Mouse (Mus musculus): Measurements from ENCODE around the gene Kcnc1. TPM values are rescaled to one million over a fixed set of nuclear protein-coding genes. Genes with fewer than 3 reads are reported as not detected.

Kcnc1 gene
- polyA plus RNA-seq, 1 experiment from 2014 or later, result 9.7 TPM

- Histone ChIP-seq H3K9me3 (no peaks in the 10 kb centered on the region), H3K27ac (no peak overlapping the region), H3K9ac (no peak overlapping the region), H3K4me1 (peaks cover 4% of the 10 kb centered on the region; the same call in 1 of the 2 replicates), H3K36me3 (no peaks in the 10 kb centered on the region), H3K4me2 (replicated peaks) (no peak overlapping the region), H3K27me3 (replicated peaks) (no peaks in the 10 kb centered on the region; the same call in 1 of the 2 replicates), H3K4me3 (no peak overlapping the region)
- 75% methylated on average over 5 of the region's 5 CpGs for WGBS
- ATAC-seq (ENCODE audit: low FRiP score, low read depth), result no peak
Measured at GRCm38 (mm10) chr7:46412823-46413222, 16.5 kb downstream of the Kcnc1 start.

- 68% methylated on average over 6 of the region's 6 CpGs for WGBS
- no peaks in the 10 kb centered on the region; the same call in 1 of the 2 replicates for H3K27me3 ChIP-seq (replicated peaks)
- no peak for ATAC-seq (ENCODE audit: low FRiP score, low read depth)
- no peak overlapping the region for H3K4me3 ChIP-seq
- H3K4me2 ChIP-seq (replicated peaks), result no peak overlapping the region
- no peaks in the 10 kb centered on the region for H3K9me3 ChIP-seq
- no peak overlapping the region for H3K9ac ChIP-seq
- no peak overlapping the region for H3K27ac ChIP-seq
- H3K36me3 ChIP-seq, result no peaks in the 10 kb centered on the region
- H3K4me1 ChIP-seq, result peaks cover 10% of the 10 kb centered on the region; the same call in 1 of the 2 replicates
Measured at GRCm38 (mm10) chr7:46413959-46414725, 17.8 kb downstream of the Kcnc1 start.

GRCm38 (mm10) chr7:46415818-46416425 is 19.6 kb downstream of the Kcnc1 start:
- H3K4me2 ChIP-seq (replicated peaks), result no peak overlapping the region
- ATAC-seq (ENCODE audit: low FRiP score, low read depth), result no peak
- no peaks in the 10 kb centered on the region; the same call in 1 of the 2 replicates for H3K27me3 ChIP-seq (replicated peaks)
- H3K9ac ChIP-seq, result no peak overlapping the region
- H3K36me3 ChIP-seq, result no peaks in the 10 kb centered on the region
- H3K4me1 ChIP-seq, result peaks cover 10% of the 10 kb centered on the region; the same call in 1 of the 2 replicates
- H3K27ac ChIP-seq, result no peak overlapping the region
- no peak overlapping the region for H3K4me3 ChIP-seq
- WGBS, result 77% methylated on average over 14 of the region's 14 CpGs
- H3K9me3 ChIP-seq, result no peaks in the 10 kb centered on the region

GRCm38 (mm10) chr7:46417467-46417866 is 21.2 kb downstream of the Kcnc1 start:
- no peaks in the 10 kb centered on the region for H3K9me3 ChIP-seq
- H3K27ac ChIP-seq, result no peak overlapping the region
- H3K4me1 ChIP-seq, result peaks cover 21% of the 10 kb centered on the region
- H3K36me3 ChIP-seq, result no peaks in the 10 kb centered on the region
- 84% methylated on average over 7 of the region's 7 CpGs for WGBS
- H3K27me3 ChIP-seq (replicated peaks), result no peaks in the 10 kb centered on the region; the same call in 1 of the 2 replicates
- no peak for ATAC-seq (ENCODE audit: low FRiP score, low read depth)
- H3K4me2 ChIP-seq (replicated peaks), result no peak overlapping the region
- no peak overlapping the region for H3K9ac ChIP-seq
- H3K4me3 ChIP-seq, result no peak overlapping the region

- no peak for ATAC-seq (ENCODE audit: low FRiP score, low read depth)
- 72% methylated on average over 16 of the region's 16 CpGs for WGBS
- Histone ChIP-seq H3K9me3 (no peaks in the 10 kb centered on the region), H3K9ac (no peak overlapping the region), H3K4me2 (replicated peaks) (no peak overlapping the region), H3K4me1 (peaks cover 28% of the 10 kb centered on the region), H3K27me3 (replicated peaks) (no peaks in the 10 kb centered on the region; the same call in 1 of the 2 replicates), H3K27ac (no peak overlapping the region), H3K4me3 (no peak overlapping the region), H3K36me3 (no peaks in the 10 kb centered on the region)
Measured at GRCm38 (mm10) chr7:46418102-46418622, 21.9 kb downstream of the Kcnc1 start.

- Histone ChIP-seq H3K4me2 (replicated peaks) (no peak overlapping the region), H3K36me3 (no peaks in the 10 kb centered on the region), H3K4me1 (peaks cover 27% of the 10 kb centered on the region), H3K9me3 (no peaks in the 10 kb centered on the region), H3K27ac (no peak overlapping the region), H3K4me3 (no peak overlapping the region), H3K9ac (no peak overlapping the region), H3K27me3 (replicated peaks) (no peaks in the 10 kb centered on the region)
- 59% methylated on average over 5 of the region's 5 CpGs for WGBS
- ATAC-seq (ENCODE audit: low FRiP score, low read depth), result no peak
Measured at GRCm38 (mm10) chr7:46421535-46421934, 25.2 kb downstream of the Kcnc1 start.

- Histone ChIP-seq H3K4me3 (no peak overlapping the region), H3K9me3 (no peaks in the 10 kb centered on the region), H3K4me2 (replicated peaks) (peak overlapping the region; percentile 37), H3K4me1 (peaks cover 27% of the 10 kb centered on the region), H3K9ac (no peak overlapping the region), H3K27ac (no peak overlapping the region), H3K27me3 (replicated peaks) (no peaks in the 10 kb centered on the region), H3K36me3 (no peaks in the 10 kb centered on the region)
- ATAC-seq (ENCODE audit: low FRiP score, low read depth), result peak; percentile 56
- 45% methylated on average over 8 of the region's 8 CpGs for WGBS
Measured at GRCm38 (mm10) chr7:46422052-46422763, 25.9 kb downstream of the Kcnc1 start.

- H3K4me1 ChIP-seq, result peaks cover 27% of the 10 kb centered on the region
- H3K4me2 ChIP-seq (replicated peaks), result peak overlapping the region; percentile 37
- no peaks in the 10 kb centered on the region for H3K9me3 ChIP-seq
- H3K4me3 ChIP-seq, result no peak overlapping the region
- WGBS, result 48% methylated on average over 18 of the region's 18 CpGs
- H3K36me3 ChIP-seq, result no peaks in the 10 kb centered on the region
- peak; percentile 73 for ATAC-seq (ENCODE audit: low FRiP score, low read depth)
- no peaks in the 10 kb centered on the region for H3K27me3 ChIP-seq (replicated peaks)
- no peak overlapping the region for H3K27ac ChIP-seq
- H3K9ac ChIP-seq, result no peak overlapping the region
Measured at GRCm38 (mm10) chr7:46422764-46423412, 26.6 kb downstream of the Kcnc1 start.

- no peak for ATAC-seq (ENCODE audit: low FRiP score, low read depth)
Measured at GRCm38 (mm10) chr7:46423951-46424350, 27.7 kb downstream of the Kcnc1 start.

GRCm38 (mm10) chr7:46425012-46425411 is 28.7 kb downstream of the Kcnc1 start:
- Histone ChIP-seq H3K27ac (no peak overlapping the region), H3K4me1 (peaks cover 21% of the 10 kb centered on the region), H3K9me3 (no peaks in the 10 kb centered on the region), H3K4me3 (no peak overlapping the region), H3K9ac (no peak overlapping the region), H3K27me3 (replicated peaks) (no peaks in the 10 kb centered on the region), H3K4me2 (replicated peaks) (no peak overlapping the region), H3K36me3 (no peaks in the 10 kb centered on the region)
- WGBS, result 70% methylated on average over 4 of the region's 4 CpGs
- no peak for ATAC-seq (ENCODE audit: low FRiP score, low read depth)

More at GRCm38 (mm10) chr7:46423951-46424350, 27.7 kb downstream of the Kcnc1 start:
- no peak overlapping the region for H3K4me3 ChIP-seq
- H3K9me3 ChIP-seq, result no peaks in the 10 kb centered on the region
- no peak overlapping the region for H3K9ac ChIP-seq
- H3K36me3 ChIP-seq, result no peaks in the 10 kb centered on the region
- H3K4me2 ChIP-seq (replicated peaks), result no peak overlapping the region
- H3K27ac ChIP-seq, result no peak overlapping the region
- peaks cover 21% of the 10 kb centered on the region for H3K4me1 ChIP-seq
- H3K27me3 ChIP-seq (replicated peaks), result no peaks in the 10 kb centered on the region
- 83% methylated on average over 3 of the region's 3 CpGs for WGBS

GRCm38 (mm10) chr7:46433874-46434273 is 37.6 kb downstream of the Kcnc1 start:
- no peak overlapping the region for H3K4me3 ChIP-seq
- H3K27me3 ChIP-seq (replicated peaks), result no peaks in the 10 kb centered on the region
- peaks cover 4% of the 10 kb centered on the region; the same call in 1 of the 2 replicates for H3K36me3 ChIP-seq
- H3K4me1 ChIP-seq, result peaks cover 13% of the 10 kb centered on the region; the same call in 1 of the 2 replicates
- no peak overlapping the region for H3K27ac ChIP-seq
- H3K9ac ChIP-seq, result no peak overlapping the region
- peak; percentile 77 for ATAC-seq (ENCODE audit: low FRiP score, low read depth)
- WGBS, result 46% methylated on average over 5 of the region's 5 CpGs
- no peaks in the 10 kb centered on the region for H3K9me3 ChIP-seq
- H3K4me2 ChIP-seq (replicated peaks), result no peak overlapping the region
